Mouse (Mus musculus): ENCODE results near the gene Eml3. TPM values are rescaled to one million over a fixed set of nuclear protein-coding genes. Genes with fewer than 3 reads are reported as not detected.
A peak's percentile ranks its signal among the peaks of the same experiment; 100 is the strongest.

Gene Eml3
- polyA plus RNA-seq (2012; rRNA removed), result 40.2 and 45.0 TPM in 2 replicates

- Histone ChIP-seq H3K4me3 (replicated peaks; ENCODE audit: insufficient read depth, low read depth, low read length) (peak within 1 kb of the TSS; percentile 68), H3K4me1 (ENCODE audit: control insufficient read depth, insufficient read depth, low read length) (peaks cover 5% of the 10 kb centered on the region; the same call in 1 of the 2 replicates), H3K27ac (ENCODE audit: insufficient read depth, low read length) (peak within 1 kb of the TSS; percentile 73), H3K27me3 (ENCODE audit: control insufficient read depth, insufficient read depth, low read length) (no peaks in the 10 kb centered on the region)
- WGBS, result under 1% methylated on average over 59 of the region's 74 CpGs
- peak; percentile 77 to 85 for DNase-seq
- TF ChIP-seq CTCF (IDR thresholded peaks at IDR 0.05; ENCODE audit: borderline replicate concordance, insufficient read depth, low read depth, low read length), result no peak
- no peak for TF ChIP-seq POLR2A (IDR thresholded peaks at IDR 0.05; ENCODE audit: borderline replicate concordance, insufficient read depth, low read length)
These were observed at the start of gene Eml3, which contains the start of gene Rom1 for GRCm38 (mm10) chr19:8929224-8930088. Gene Eml3 (plus strand): TSS chr19:8929552. Gene Rom1 (minus strand): TSS chr19:8929356.

- under 1% methylated on average over 42 of the region's 42 CpGs for WGBS
- no peaks in the 10 kb centered on the region for H3K27me3 ChIP-seq (ENCODE audit: control insufficient read depth, insufficient read depth, low read length)
- peak within 1 kb of the TSS; percentile 98 for H3K4me3 ChIP-seq (replicated peaks; ENCODE audit: insufficient read depth, low read depth, low read length)
- no peaks in the 10 kb centered on the region for H3K4me1 ChIP-seq (ENCODE audit: control insufficient read depth, insufficient read depth, low read length)
- peak within 1 kb of the TSS; percentile 62 for H3K27ac ChIP-seq (ENCODE audit: insufficient read depth, low read length)
- DNase-seq, result peak; percentile 89 to 91
- TF ChIP-seq CTCF (IDR thresholded peaks at IDR 0.05; ENCODE audit: borderline replicate concordance, insufficient read depth, low read depth, low read length) (no peak), POLR2A (IDR thresholded peaks at IDR 0.05; ENCODE audit: borderline replicate concordance, insufficient read depth, low read length) (peak; percentile 74)
These were observed 48.9 kb upstream of the Eml3 start, which contains the start of gene Uqcc3 for GRCm38 (mm10) chr19:8880311-8881033. Gene Uqcc3 (minus strand): TSS chr19:8880923.

GRCm38 (mm10) chr19:8881034-8881392, 48.3 kb upstream of the Eml3 start:
- Histone ChIP-seq H3K4me1 (ENCODE audit: control insufficient read depth, insufficient read depth, low read length) (no peaks in the 10 kb centered on the region), H3K27me3 (ENCODE audit: control insufficient read depth, insufficient read depth, low read length) (no peaks in the 10 kb centered on the region), H3K4me3 (replicated peaks; ENCODE audit: insufficient read depth, low read depth, low read length) (peak overlapping the region; percentile 98), H3K27ac (ENCODE audit: insufficient read depth, low read length) (no peak overlapping the region)
- TF ChIP-seq CTCF (IDR thresholded peaks at IDR 0.05; ENCODE audit: borderline replicate concordance, insufficient read depth, low read depth, low read length), result no peak
- TF ChIP-seq POLR2A (IDR thresholded peaks at IDR 0.05; ENCODE audit: borderline replicate concordance, insufficient read depth, low read length), result no peak
- DNase-seq, result no peak
- 4% methylated on average over 3 of the region's 3 CpGs for WGBS

- no peak for DNase-seq
- WGBS, result 71% methylated on average over 3 of the region's 3 CpGs
- H3K27me3 ChIP-seq (ENCODE audit: control insufficient read depth, insufficient read depth, low read length), result no peaks in the 10 kb centered on the region
These were observed 45.7 kb upstream of the Eml3 start, which contains the start of the genes Lbhd1 and Gm49403 for GRCm38 (mm10) chr19:8883616-8884015. Gene Lbhd1 (plus strand): TSS chr19:8883732. Gene Gm49403 (plus strand): TSS chr19:8883930.

GRCm38 (mm10) chr19:8886916-8887584, 42.3 kb upstream of the Eml3 start:
- TF ChIP-seq POLR2A (IDR thresholded peaks at IDR 0.05; ENCODE audit: borderline replicate concordance, insufficient read depth, low read length) (no peak), CTCF (IDR thresholded peaks at IDR 0.05; ENCODE audit: borderline replicate concordance, insufficient read depth, low read depth, low read length) (no peak)
- 0 out of 2 replicates have a peak, but pooled peaks cover 3% of the 10 kb centered on the region for H3K4me1 ChIP-seq (ENCODE audit: control insufficient read depth, insufficient read depth, low read length)
- no peak overlapping the region for H3K4me3 ChIP-seq (replicated peaks; ENCODE audit: insufficient read depth, low read depth, low read length)
- WGBS, result 55% methylated on average over 1 of the region's 1 CpGs
- no peaks in the 10 kb centered on the region for H3K27me3 ChIP-seq (ENCODE audit: control insufficient read depth, insufficient read depth, low read length)
- no peak for DNase-seq
- no peak overlapping the region for H3K27ac ChIP-seq (ENCODE audit: insufficient read depth, low read length)

More at GRCm38 (mm10) chr19:8883616-8884015, 45.7 kb upstream of the Eml3 start, which contains the start of the genes Lbhd1 and Gm49403:
- Histone ChIP-seq H3K27ac (ENCODE audit: insufficient read depth, low read length) (no peak within 1 kb of the TSS), H3K4me1 (ENCODE audit: control insufficient read depth, insufficient read depth, low read length) (0 out of 2 replicates have a peak, but pooled peaks cover 3% of the 10 kb centered on the region), H3K4me3 (replicated peaks; ENCODE audit: insufficient read depth, low read depth, low read length) (no peak within 1 kb of the TSS)
- TF ChIP-seq CTCF (IDR thresholded peaks at IDR 0.05; ENCODE audit: borderline replicate concordance, insufficient read depth, low read depth, low read length), result no peak
- TF ChIP-seq POLR2A (IDR thresholded peaks at IDR 0.05; ENCODE audit: borderline replicate concordance, insufficient read depth, low read length), result no peak

DNA sequence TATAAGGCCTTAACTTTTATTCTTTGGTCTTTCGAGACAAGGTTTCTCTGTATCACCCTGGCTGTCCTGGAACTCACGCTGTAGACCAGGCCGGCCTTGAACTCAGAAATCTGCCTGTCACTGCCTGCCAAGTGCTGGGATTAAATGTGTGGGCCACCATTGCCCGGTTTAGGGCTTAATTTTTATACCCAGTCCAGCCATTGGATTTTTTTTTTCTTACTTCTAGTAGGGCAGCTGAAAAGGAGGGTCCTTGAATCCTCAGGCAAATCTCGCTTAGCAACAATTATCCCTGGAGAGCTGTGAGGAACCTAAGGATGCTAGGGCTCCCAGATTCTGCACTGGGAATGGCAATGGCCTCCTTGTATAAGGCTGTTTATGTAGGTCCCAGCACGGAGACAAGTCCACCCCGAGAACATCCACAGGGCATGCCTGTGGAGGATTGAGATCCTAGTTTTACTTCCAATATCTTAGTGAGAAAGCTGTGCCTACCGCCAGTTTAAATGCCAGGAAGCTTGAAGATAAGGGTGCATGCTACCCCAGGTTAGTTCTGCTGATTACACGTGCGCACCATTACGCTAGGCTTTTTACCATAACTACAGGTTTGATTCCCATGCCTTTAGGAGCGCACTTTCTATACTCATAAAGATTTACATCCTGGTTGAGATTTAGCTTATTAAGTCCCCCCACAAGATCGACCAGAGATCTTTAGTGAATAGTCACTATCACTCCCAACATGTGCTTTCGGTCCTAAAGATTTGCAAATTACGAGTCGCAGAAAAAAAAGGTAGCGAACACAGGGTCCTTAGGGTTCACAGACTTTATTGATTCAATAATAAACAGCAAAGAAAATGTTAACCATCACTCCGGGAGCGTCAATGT, 41.5 kb upstream of the Eml3 start:
- WGBS, result 18% methylated on average over 19 of the region's 19 CpGs
- Histone ChIP-seq H3K4me3 (replicated peaks; ENCODE audit: insufficient read depth, low read depth, low read length) (peak overlapping the region; percentile 74), H3K4me1 (ENCODE audit: control insufficient read depth, insufficient read depth, low read length) (0 out of 2 replicates have a peak, but pooled peaks cover 3% of the 10 kb centered on the region), H3K27me3 (ENCODE audit: control insufficient read depth, insufficient read depth, low read length) (no peaks in the 10 kb centered on the region), H3K27ac (ENCODE audit: insufficient read depth, low read length) (no peak overlapping the region)
- no peak for TF ChIP-seq CTCF (IDR thresholded peaks at IDR 0.05; ENCODE audit: borderline replicate concordance, insufficient read depth, low read depth, low read length)
- TF ChIP-seq POLR2A (IDR thresholded peaks at IDR 0.05; ENCODE audit: borderline replicate concordance, insufficient read depth, low read length), result no peak
- DNase-seq, result no peak

Measured in cerebellum, adult 2 months (tissue).